Mouse (Mus musculus): ENCODE measurements around the gene Arhgap42. TPM values are rescaled to one million over a fixed set of nuclear protein-coding genes. Genes with fewer than 3 reads are reported as not detected.
A peak's percentile ranks its signal among the peaks of the same experiment; 100 is the strongest.

The Arhgap42 gene
- total RNA-seq, 2 experiments from 2014 or later: 6.5 to 7.1 TPM

DNA sequence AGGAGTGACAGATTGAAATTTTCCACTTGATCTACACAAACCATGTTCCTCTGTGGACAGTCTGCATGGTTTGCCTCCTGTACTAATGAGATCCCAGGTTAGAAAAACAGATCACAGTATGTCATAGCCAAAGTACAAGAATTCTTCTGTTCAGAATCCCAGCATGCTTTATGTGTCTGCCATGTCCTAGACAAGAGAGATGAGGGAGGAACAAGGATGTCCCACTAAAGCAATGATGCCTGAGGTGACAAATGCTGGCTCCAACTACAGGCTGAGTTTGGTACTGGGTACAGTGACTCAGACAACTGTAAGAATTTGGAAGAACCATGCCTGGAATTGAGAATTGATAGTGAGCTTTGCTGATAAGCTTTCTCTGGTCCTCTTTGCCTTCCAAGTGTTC, 24.6 kb downstream of the Arhgap42 start:
- DNase-seq: no peak
- intact Hi-C loops (cut with DNase I; ENCODE audit: low total_unique reads): no loop called here

DNA sequence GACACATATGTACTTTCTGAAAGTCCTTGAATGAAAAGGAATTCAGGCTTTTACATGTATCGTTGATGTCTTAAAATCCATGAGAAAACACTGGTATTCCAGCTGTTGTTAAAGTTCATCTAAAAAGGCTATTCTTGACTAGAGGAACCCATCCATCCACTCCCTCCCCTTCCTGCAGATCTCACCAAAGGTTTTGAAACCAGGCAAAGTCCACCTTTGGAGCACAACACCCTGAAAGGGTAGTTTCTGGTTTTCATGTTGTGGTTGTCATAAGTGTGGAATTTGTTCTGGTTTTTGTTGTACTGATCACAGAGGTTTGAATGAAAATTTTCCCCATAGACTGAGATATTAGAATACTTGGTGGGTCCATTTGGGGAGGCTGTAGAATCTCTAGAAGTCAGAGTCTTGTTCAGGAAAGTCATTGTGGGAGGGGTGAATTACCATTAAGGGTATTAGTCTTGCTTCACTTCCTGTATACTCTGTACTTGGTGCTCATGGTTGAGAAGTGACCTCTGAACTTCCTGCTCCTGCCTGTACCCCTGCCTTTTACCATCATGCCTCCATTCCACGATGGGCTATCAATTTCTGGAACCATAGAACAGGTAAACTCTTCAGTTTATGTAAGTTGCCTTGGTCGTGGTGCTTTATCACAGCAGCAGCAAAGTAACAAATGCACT, 27.4 kb downstream of the Arhgap42 start:
- intact Hi-C loops (cut with DNase I; ENCODE audit: low total_unique reads): no loop called here
- DNase-seq: no peak

DNA sequence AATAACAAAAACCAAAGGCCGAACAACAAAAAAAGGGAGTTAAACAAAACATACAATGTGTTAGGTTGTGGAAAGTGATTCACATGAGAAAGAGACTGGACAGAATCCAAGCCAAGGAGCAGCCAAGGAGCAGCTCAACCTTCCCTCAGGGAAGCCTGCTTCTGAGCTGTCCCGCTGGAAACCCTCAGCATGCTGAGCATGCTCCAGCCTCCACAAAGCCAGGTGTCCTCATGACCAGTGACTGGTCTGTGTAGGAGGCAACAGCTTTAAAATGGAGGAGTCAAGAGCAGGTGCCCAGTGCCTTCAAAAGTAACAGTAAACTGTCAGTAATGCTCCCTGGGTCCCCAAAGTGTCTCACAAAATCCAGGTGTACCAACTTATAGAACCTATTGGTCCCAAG, 28.4 kb downstream of the Arhgap42 start:
- intact Hi-C loops (cut with DNase I; ENCODE audit: low total_unique reads): no loop called here
- no peak for DNase-seq

DNA sequence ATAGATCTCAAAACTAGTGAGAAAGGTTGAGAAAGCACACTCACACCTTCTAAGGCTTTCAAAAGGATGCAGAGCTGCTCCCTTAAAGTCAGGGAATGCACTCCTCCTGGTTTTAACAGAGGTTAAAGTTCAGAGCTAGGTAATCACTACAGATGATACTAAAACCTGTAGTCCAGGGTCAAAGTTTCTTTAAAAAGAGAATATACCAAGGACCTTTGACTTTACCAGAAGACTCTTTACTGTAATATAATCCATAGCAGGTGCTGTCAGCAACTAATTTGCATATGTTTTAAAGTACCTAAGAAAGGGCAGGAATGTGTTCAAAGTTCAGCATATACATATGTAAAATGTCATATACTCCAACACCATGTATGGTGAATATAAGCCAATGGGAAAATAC, 30.7 kb downstream of the Arhgap42 start:
- intact Hi-C loops (cut with DNase I; ENCODE audit: low total_unique reads): no loop called here
- DNase-seq: no peak

DNA sequence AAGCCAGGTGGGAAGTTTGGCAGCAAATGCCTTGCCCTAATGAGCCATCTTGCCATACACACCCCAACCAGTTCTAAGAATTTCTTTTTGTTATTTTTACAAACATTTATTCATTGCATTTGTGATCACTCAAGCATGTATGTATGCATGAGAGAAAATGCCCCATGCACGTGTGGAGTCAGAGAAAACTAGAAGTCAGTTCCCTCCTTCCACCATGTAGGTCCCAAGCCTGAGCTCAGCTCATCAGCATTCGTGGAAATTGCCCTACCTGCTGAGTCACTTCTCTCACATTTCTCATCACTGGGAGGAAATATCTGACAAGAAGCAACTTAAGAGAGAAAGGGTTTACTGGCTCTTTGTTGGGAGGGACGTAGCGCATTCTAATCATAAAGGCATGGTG, 31.6 kb downstream of the Arhgap42 start:
- intact Hi-C loops (cut with DNase I; ENCODE audit: low total_unique reads): no loop called here
- DNase-seq: no peak

DNA sequence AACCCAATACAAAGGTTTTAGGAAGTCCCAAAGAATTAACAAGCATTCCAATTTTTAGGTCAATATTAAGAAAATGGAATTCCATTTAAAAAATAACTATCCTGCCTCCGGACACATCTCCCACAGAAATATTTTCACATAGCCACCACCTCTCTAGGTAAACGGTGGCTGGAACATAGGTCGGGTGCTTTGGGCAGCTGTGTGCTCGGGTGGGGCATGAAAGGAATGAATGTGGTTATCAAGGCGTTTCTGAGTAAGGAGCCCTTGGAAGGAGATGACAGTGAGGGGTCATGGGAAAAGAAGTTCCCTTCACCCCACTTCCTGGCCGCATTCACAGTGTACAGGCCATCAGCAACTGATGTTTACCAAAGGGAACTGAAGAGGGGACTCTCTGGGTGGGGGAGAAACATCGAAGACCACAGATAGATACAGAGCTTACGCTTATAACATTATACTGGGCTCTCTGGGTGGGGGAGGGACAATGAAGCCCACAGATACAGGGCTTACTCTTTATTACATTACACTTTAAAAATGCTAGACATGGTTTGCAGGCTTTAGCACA, 38.0 kb downstream of the Arhgap42 start:
- DNase-seq: no peak
- intact Hi-C loops (cut with DNase I; ENCODE audit: low total_unique reads): no loop called here

DNA sequence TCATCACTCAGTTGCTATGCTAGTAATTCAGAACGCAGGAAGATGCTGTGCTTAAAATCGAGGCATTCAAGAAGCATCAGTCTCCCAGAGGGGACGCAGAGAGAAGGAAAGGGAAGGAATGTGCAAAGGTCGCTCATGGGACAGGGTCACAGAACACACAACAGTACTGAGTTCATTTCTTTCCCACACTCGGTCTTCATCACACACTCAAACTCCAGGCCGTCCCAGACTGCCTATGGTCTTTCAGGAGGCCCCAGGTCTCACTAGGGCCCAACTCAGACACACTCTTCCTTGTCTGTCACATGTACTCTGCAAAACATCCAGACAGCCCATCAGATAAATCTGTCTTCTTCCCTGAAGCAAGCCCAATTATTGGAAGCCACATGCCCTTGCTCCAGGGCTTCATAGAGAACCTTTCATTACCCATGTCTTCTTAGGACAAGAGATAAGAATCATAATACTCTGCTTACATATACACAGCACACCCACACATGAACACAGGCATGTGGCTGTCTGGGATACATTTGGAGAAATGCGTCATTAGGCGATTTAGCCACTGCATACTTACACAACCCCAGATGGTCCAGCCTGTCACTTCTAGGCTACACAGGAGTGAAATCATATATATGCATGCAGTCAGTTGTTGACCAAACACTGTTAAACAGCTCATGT, 39.6 kb downstream of the Arhgap42 start:
- intact Hi-C loops (cut with DNase I; ENCODE audit: low total_unique reads): no loop called here
- no peak for DNase-seq

DNA sequence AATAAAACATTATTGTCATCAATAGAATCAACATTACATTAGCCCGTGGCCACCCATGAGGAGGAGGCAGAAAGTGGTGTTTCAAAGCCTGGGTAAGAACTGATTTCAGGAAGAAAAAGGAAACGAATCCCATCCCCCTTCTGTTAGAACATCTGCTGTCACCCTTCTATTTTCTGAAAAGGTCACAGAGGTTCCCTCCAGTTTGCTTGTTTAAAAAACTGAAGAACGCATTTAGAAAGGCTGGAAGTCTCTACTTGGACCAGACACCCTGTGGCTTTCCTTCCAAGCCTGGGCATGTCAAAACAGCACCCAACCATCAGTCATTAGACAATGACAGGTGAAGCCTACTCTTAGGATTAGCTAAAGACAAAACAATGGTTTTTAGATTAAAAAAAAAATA, 40.3 kb downstream of the Arhgap42 start:
- intact Hi-C loops (cut with DNase I; ENCODE audit: low total_unique reads): no loop called here
- no peak for DNase-seq

DNA sequence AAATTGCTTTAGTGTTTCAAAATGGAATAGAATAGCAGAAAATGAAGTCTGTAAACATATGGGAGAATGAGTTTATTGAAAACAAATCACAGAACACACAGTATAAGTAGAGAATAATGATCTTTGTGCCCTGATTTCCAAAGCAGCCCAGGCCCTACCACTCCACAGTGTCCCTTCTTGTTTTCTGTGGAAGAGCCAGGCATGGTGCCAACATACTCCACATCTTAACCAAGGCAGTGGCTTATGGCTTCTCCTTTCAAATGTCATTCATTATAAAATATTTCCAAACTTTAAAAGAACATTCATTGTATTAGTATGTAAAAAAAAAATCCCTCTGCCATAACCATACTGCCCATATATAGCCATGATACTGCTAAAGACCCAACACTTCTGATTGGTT, 42.9 kb downstream of the Arhgap42 start:
- intact Hi-C loops (cut with DNase I; ENCODE audit: low total_unique reads): no loop called here
- DNase-seq: no peak

DNA sequence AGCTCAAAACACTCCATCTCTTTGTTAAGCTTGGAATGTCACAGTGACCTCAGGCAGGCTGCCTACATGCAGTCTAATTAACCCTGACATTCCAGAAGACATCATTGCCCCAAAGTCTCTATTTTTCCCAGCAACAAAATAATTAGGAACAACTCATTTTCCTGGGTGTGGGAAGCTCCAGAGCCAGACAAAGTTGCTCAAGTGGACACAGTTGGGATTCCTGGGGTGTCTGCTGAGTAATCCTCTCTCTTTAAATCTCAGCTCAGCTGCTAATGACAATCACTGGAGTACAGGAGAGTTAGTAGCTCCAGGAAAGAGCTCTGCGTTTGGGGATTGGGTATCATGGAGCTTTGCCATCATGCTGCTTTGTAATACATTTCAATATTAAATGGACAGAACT, 44.4 kb downstream of the Arhgap42 start:
- DNase-seq: no peak
- intact Hi-C loops (cut with DNase I; ENCODE audit: low total_unique reads): no loop called here

DNA sequence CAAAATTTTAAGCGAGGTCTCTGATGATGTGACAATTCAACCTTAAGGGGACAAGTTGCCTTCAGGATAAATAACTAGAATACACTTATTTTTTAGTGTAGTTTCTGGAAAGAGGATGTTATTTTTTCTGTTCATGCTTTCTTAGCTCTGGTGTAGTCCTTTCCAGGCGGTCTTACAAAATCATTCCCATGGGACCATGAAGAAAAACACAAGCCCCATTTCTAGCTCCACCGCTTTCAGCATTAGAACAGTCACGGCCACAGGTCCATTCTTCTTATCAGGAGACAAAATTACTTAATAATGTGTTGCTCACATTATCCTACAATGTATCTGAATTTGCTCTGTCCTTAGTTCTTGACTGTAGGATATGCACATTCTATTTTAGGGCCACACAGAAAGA, 46.2 kb downstream of the Arhgap42 start:
- intact Hi-C loops (cut with DNase I; ENCODE audit: low total_unique reads): no loop called here
- no peak for DNase-seq

DNA sequence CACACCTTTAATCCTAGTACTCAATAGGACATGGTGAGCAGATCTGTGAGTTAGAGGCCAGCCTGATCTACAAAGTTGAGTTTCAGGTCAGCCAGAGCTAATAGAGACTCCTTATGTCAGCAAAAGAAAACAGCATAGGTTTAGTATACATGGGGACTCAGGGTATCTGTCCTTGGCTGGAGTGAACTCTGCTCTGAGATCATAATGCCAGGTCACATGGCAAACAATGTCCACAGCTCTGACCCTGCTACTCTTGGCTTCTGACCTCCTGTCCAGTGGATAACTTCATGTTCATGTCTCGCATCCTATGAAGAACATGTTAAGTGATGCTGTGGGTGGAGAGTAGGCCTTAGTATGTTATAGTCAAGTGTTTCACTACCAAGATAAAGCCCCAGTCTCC, 48.1 kb downstream of the Arhgap42 start:
- intact Hi-C loops (cut with DNase I; ENCODE audit: low total_unique reads): no loop called here
- no peak for DNase-seq

DNA sequence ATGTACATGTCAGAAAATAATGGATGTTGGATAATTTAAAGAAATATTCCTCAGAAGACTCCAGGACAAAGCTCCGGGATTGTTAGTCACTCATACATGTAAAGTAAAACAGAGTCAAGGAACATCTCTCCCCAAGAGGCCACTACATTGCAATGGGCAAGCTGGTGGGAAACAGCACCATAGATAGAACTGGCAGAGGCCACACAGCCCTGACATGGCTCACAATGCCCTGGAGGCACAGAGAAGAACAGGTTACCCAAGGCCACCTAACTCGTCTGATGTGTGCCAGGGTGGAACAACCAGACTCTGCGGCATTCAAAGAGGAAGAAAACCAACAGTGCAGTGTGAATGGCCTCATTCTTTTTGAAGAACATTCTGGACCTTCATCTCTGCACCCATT, 50.7 kb downstream of the Arhgap42 start:
- intact Hi-C loops (cut with DNase I; ENCODE audit: low total_unique reads): no loop called here

DNA sequence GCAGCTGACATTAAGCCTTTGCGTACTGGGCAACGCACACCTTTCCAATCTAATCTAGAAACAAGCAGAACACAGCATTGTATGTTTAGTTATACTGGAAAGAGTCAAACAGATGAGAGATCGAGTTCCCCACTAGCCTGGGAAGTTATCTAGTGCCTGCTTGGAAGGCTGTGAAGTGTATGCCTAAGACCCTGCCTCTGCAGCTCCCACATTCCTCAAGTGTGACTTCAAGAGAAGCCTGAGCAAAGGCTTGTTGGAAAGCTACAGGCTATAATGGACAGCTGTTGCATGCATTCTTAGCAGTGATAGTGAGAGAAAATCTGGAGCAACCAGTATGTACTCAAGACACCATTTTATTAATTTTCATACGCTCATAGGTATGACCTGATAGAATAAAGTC, 61.2 kb downstream of the Arhgap42 start:
- intact Hi-C loops (cut with DNase I; ENCODE audit: low total_unique reads): no loop called here
- no peak for DNase-seq

More for the DNA sequence above, 50.7 kb downstream of the Arhgap42 start:
- DNase-seq: no peak

DNA sequence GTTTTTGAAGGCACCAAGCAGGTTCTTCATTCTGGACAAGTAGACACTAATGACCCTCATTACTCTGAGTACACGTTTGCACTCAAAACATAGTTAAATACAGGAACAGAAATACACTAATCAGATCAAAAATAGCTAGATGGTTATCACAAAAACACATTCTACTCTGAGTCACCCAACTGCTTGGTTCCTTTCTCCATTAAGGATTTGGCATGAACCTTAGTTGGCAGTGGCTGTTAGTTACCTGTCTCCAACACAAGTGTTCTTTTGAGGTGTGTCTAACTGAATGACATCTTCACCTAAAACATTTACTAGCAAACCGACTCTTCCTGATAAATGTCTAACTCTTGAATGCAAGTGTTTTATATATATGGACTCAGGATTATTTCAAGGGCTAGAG, 64.0 kb downstream of the Arhgap42 start:
- intact Hi-C loops (cut with DNase I; ENCODE audit: low total_unique reads): no loop called here

DNA sequence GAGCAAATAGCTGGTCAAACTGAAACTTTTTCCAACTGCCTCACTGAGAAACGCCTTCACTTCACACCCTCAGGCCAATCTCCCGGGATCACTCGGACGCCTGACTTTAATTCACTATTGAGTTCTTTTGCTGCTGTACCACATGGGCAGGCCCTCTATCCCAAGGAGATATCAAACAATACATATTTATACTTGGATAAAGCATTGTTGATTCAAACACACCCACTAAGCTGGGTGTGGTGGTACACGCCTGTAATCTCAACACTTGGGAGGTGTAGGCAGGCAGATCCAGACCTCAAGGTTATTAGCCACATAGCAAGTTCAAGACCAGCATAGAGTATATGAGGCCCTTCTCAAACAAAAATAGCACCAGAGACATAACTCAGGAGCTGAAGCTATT, 64.7 kb downstream of the Arhgap42 start:
- intact Hi-C loops (cut with DNase I; ENCODE audit: low total_unique reads): no loop called here
- no peak for DNase-seq

More for the DNA sequence above, 64.0 kb downstream of the Arhgap42 start:
- no peak for DNase-seq

DNA sequence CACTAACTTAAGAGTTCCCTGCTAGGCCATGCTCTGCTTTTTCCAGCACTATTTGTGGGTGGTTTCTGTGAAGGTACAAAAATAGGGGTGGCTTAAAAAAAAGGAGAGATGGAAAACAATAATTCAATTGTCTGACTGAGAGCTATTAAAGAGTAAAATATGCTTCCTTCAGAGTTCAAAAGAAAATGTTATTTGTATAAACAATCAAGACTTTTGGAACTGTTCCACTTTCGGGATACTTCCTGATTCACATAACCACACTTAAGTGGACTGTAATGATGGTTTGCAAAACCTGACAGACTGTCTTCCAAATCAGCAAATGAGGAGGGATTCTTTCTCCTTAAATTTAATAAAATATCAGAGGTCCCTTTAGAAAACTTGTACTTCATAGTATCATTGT, 65.8 kb downstream of the Arhgap42 start:
- intact Hi-C loops (cut with DNase I; ENCODE audit: low total_unique reads): no loop called here
- DNase-seq: no peak

DNA sequence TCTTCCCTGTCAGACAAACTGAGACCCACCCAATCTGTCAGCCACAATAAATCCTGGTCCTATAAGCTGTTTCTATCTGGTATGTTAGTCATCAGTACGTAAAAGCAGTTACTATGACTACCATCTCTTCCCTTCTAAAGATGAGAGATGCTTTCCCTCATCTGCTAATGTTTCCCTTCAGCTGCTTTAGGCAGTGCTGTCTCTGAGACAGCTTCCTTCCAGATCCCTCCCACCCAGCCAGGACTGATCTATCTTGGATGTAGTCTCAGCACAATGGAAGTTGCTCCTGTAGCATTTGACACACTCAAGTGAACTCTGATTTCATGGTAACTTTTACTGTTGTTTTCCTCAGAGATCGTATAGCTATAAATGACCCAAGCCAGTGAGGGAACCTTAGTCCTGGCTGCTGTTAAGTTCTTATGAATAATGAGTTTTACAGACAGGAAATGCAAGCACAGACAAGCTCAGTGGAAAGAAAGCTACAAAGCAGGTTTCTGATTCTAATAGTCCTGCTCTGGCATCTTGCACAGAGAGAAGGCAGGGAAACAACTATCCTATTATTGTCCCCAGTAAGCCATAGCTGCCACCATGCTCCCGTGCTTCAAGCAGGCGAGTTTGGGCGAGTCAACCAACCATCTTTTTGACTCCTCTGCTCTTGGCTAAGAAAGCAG, 67.6 kb downstream of the Arhgap42 start:
- intact Hi-C loops (cut with DNase I; ENCODE audit: low total_unique reads): no loop called here
- DNase-seq: no peak

DNA sequence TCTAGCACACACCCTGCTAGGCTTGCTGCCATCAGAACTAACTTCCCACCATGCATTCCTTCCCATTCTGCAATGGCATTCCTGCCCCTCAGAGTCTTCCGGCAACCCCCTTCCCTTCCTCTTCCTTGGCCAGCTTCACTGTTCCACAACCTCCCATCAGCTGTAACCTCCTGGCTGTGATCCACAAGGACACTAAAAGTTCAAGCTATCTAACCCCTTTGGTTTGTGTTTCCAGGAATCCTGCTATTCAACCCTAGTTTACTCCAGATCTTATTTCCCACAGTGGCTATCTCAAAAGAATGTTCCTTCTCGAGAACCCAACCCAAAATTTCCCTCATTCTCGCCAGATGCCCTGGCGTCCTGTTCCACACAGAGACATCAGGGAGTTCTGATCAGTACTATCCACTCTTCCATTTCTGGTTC, 73.2 kb downstream of the Arhgap42 start:
- peak; percentile 24 for DNase-seq
- intact Hi-C loops (cut with DNase I; ENCODE audit: low total_unique reads): no loop called here

DNA sequence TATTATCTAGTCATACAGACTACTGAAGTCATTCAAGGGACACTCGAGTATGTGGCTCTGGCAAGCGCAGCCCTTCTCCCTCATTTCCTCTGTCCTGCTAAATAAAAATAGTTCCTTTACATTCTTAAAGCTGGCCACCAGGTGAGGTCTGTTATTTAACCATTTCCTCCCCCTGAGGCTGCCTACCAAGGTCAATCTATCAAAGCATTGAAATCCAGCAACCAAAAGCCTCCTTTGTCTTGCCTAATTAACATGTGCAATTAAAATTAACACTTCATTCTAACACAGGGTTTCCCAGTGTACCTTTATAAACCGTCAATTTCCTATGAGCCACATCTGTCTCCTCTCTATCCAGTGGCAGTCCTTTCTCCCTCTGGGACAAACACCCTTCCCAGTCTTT, 78.2 kb downstream of the Arhgap42 start:
- no peak for DNase-seq
- intact Hi-C loops (cut with DNase I; ENCODE audit: low total_unique reads): no loop called here

DNA sequence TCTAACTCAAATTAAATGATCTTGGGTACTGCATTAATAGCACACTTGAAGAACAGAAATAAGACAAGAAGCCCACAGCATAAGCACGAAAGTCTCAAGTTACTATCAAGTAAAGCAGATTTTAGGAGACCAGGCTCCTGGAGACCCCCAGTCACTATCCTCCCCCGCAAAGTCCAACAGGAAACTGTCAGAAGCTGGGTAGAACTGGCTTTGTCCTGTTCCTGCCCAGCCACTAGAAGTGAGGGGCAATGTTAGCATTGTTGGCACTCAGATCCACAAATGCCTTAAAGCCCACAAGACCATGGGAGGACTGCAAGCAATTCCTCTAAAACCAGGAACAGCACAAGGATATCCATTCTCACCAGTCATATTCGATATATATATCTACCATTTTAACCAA, 80.7 kb downstream of the Arhgap42 start:
- DNase-seq: no peak
- intact Hi-C loops (cut with DNase I; ENCODE audit: low total_unique reads): no loop called here
